Mouse (Mus musculus): Measurements from ENCODE around the gene Ctcfl. TPM values are rescaled to one million over a fixed set of nuclear protein-coding genes. Genes with fewer than 3 reads are reported as not detected.

Gene Ctcfl
- polyA plus RNA-seq, 1 experiment from 2014 or later, result not detected

GRCm38 (mm10) chr2:173064864-173065263, 54.5 kb downstream of the Ctcfl start:
- no peaks in the 10 kb centered on the region for H3K27me3 ChIP-seq (replicated peaks; ENCODE audit: insufficient read depth, low read length)
- 100% methylated on average over 2 of the region's 2 CpGs for whole genome bisulfite sequencing
- no peak overlapping the region for H3K27ac ChIP-seq (ENCODE audit: low read length)
- no peak for TF ChIP-seq CTCF (IDR thresholded peaks at IDR 0.05)
- TF ChIP-seq EP300 (IDR thresholded peaks at IDR 0.05), result no peak
- H3K9me3 ChIP-seq (ENCODE audit: low read length), result no peaks in the 10 kb centered on the region
- H3K4me2 ChIP-seq (replicated peaks; ENCODE audit: low read depth, low read length), result no peak overlapping the region
- no peak for DNase-seq (ENCODE audit: low spot score)
- H3K9ac ChIP-seq (replicated peaks; ENCODE audit: low read depth), result no peak overlapping the region
- 0 out of 2 replicates have a peak, but pooled peaks cover 5% of the 10 kb centered on the region for H3K4me1 ChIP-seq (ENCODE audit: insufficient read depth, low read depth, low read length)
- no peak overlapping the region for H3K4me3 ChIP-seq (ENCODE audit: low read depth, low read length)
- ATAC-seq, result no peak
- no peaks in the 10 kb centered on the region for H3K36me3 ChIP-seq (ENCODE audit: insufficient read depth, low read length)

GRCm38 (mm10) chr2:173063219-173063618, 56.1 kb downstream of the Ctcfl start:
- no peaks in the 10 kb centered on the region for H3K27me3 ChIP-seq (replicated peaks; ENCODE audit: insufficient read depth, low read length)
- DNase-seq (ENCODE audit: low spot score) (no peak), ATAC-seq (no peak; the same call in 1 of the 2 replicates)
- H3K36me3 ChIP-seq (ENCODE audit: insufficient read depth, low read length), result no peaks in the 10 kb centered on the region
- no peak overlapping the region for H3K27ac ChIP-seq (ENCODE audit: low read length)
- WGBS, result 33% methylated on average over 1 of the region's 1 CpGs
- H3K9ac ChIP-seq (replicated peaks; ENCODE audit: low read depth), result no peak overlapping the region
- H3K4me2 ChIP-seq (replicated peaks; ENCODE audit: low read depth, low read length), result no peak overlapping the region
- H3K4me1 ChIP-seq (ENCODE audit: insufficient read depth, low read depth, low read length), result 0 out of 2 replicates have a peak, but pooled peaks cover 5% of the 10 kb centered on the region
- TF ChIP-seq CTCF (IDR thresholded peaks at IDR 0.05), result no peak
- TF ChIP-seq EP300 (IDR thresholded peaks at IDR 0.05), result no peak
- H3K9me3 ChIP-seq (ENCODE audit: low read length), result no peaks in the 10 kb centered on the region
- H3K4me3 ChIP-seq (ENCODE audit: low read depth, low read length), result no peak overlapping the region

- DNase-seq (ENCODE audit: low spot score) (peak; percentile 33), ATAC-seq (peak; percentile 40; the same call in 1 of the 2 replicates)
- Histone ChIP-seq H3K4me2 (replicated peaks; ENCODE audit: low read depth, low read length) (no peak overlapping the region), H3K27me3 (replicated peaks; ENCODE audit: insufficient read depth, low read length) (no peaks in the 10 kb centered on the region), H3K9ac (replicated peaks; ENCODE audit: low read depth) (no peak overlapping the region), H3K9me3 (ENCODE audit: low read length) (no peaks in the 10 kb centered on the region), H3K4me1 (ENCODE audit: insufficient read depth, low read depth, low read length) (0 out of 2 replicates have a peak, but pooled peaks cover 5% of the 10 kb centered on the region), H3K4me3 (ENCODE audit: low read depth, low read length) (no peak overlapping the region), H3K27ac (ENCODE audit: low read length) (no peak overlapping the region), H3K36me3 (ENCODE audit: insufficient read depth, low read length) (no peaks in the 10 kb centered on the region)
- TF ChIP-seq EP300 (IDR thresholded peaks at IDR 0.05), result no peak
- peak; percentile 33; the same call in 1 of the 2 replicates for TF ChIP-seq CTCF (IDR thresholded peaks at IDR 0.05)
- WGBS, result 55% methylated on average over 15 of the region's 15 CpGs
Measured at GRCm38 (mm10) chr2:173061443-173062351, 57.6 kb downstream of the Ctcfl start.

- Histone ChIP-seq H3K4me1 (ENCODE audit: insufficient read depth, low read depth, low read length) (0 out of 2 replicates have a peak, but pooled peaks cover 5% of the 10 kb centered on the region), H3K36me3 (ENCODE audit: insufficient read depth, low read length) (no peaks in the 10 kb centered on the region), H3K27me3 (replicated peaks; ENCODE audit: insufficient read depth, low read length) (no peaks in the 10 kb centered on the region), H3K9ac (replicated peaks; ENCODE audit: low read depth) (no peak overlapping the region), H3K4me3 (ENCODE audit: low read depth, low read length) (no peak overlapping the region), H3K9me3 (ENCODE audit: low read length) (no peaks in the 10 kb centered on the region), H3K4me2 (replicated peaks; ENCODE audit: low read depth, low read length) (no peak overlapping the region), H3K27ac (ENCODE audit: low read length) (no peak overlapping the region)
- 51% methylated on average over 9 of the region's 9 CpGs for WGBS
- DNase-seq (ENCODE audit: low spot score) (no peak), ATAC-seq (no peak)
- TF ChIP-seq CTCF (IDR thresholded peaks at IDR 0.05) (no peak), EP300 (IDR thresholded peaks at IDR 0.05) (no peak)
Measured at GRCm38 (mm10) chr2:173060450-173060849, 58.9 kb downstream of the Ctcfl start.

GRCm38 (mm10) chr2:173058263-173058662, 61.1 kb downstream of the Ctcfl start:
- Histone ChIP-seq H3K27me3 (replicated peaks; ENCODE audit: insufficient read depth, low read length) (no peaks in the 10 kb centered on the region), H3K36me3 (ENCODE audit: insufficient read depth, low read length) (no peaks in the 10 kb centered on the region), H3K27ac (ENCODE audit: low read length) (no peak overlapping the region), H3K9me3 (ENCODE audit: low read length) (no peaks in the 10 kb centered on the region), H3K4me3 (ENCODE audit: low read depth, low read length) (no peak overlapping the region), H3K4me2 (replicated peaks; ENCODE audit: low read depth, low read length) (no peak overlapping the region), H3K4me1 (ENCODE audit: insufficient read depth, low read depth, low read length) (0 out of 2 replicates have a peak, but pooled peaks cover 5% of the 10 kb centered on the region), H3K9ac (replicated peaks; ENCODE audit: low read depth) (no peak overlapping the region)
- no peak for ATAC-seq
- no peak for DNase-seq (ENCODE audit: low spot score)
- TF ChIP-seq EP300 (IDR thresholded peaks at IDR 0.05), result no peak
- no peak for TF ChIP-seq CTCF (IDR thresholded peaks at IDR 0.05)
- WGBS, result 43% methylated on average over 11 of the region's 11 CpGs

- Histone ChIP-seq H3K4me1 (ENCODE audit: insufficient read depth, low read depth, low read length) (0 out of 2 replicates have a peak, but pooled peaks cover 5% of the 10 kb centered on the region), H3K9me3 (ENCODE audit: low read length) (no peaks in the 10 kb centered on the region), H3K4me3 (ENCODE audit: low read depth, low read length) (no peak overlapping the region), H3K36me3 (ENCODE audit: insufficient read depth, low read length) (no peaks in the 10 kb centered on the region), H3K4me2 (replicated peaks; ENCODE audit: low read depth, low read length) (no peak overlapping the region), H3K9ac (replicated peaks; ENCODE audit: low read depth) (no peak overlapping the region), H3K27me3 (replicated peaks; ENCODE audit: insufficient read depth, low read length) (no peaks in the 10 kb centered on the region), H3K27ac (ENCODE audit: low read length) (no peak overlapping the region)
- DNase-seq (ENCODE audit: low spot score), result no peak
- TF ChIP-seq CTCF (IDR thresholded peaks at IDR 0.05) (no peak), EP300 (IDR thresholded peaks at IDR 0.05) (no peak)
- 30% methylated on average over 10 of the region's 10 CpGs for WGBS
- ATAC-seq, result no peak
Measured at GRCm38 (mm10) chr2:173057623-173058022, 61.7 kb downstream of the Ctcfl start.
